Mouse (Mus musculus) erythroblast, embryonic 14.5 days (primary cell): ENCODE results near the gene Ubc. TPM values are rescaled to one million over a fixed set of nuclear protein-coding genes. Genes with fewer than 3 reads are reported as not detected.

ENCODE experiments used
- H3K27me3 ChIP-seq: 2 replicates; pipeline ENCODE4 v1.6.1; 2012; ENCODE audit warnings: inconsistent platforms; ENCODE audit not compliant: control insufficient read depth
- H3K36me3 ChIP-seq: 2 replicates; pipeline ENCODE4 v1.6.1; 2012; ENCODE audit warnings: mild to moderate bottlenecking, inconsistent platforms; ENCODE audit not compliant: control insufficient read depth
- H3K4me1 ChIP-seq: 2 replicates; pipeline ENCODE4 v1.6.1; 2012; ENCODE audit warnings: inconsistent platforms; ENCODE audit not compliant: control insufficient read depth
- H3K4me3 ChIP-seq: replicated peaks from 2 replicates; pipeline ENCODE3; 2012; ENCODE audit warnings: moderate library complexity, mild to moderate bottlenecking, inconsistent platforms
- H3K9me3 ChIP-seq: 2 replicates; pipeline ENCODE4 v1.6.1; 2012; ENCODE audit warnings: low read length, inconsistent platforms, mixed read lengths; ENCODE audit not compliant: control insufficient read depth
- GATA1 ChIP-seq: IDR thresholded peaks from 2 replicates; pipeline ENCODE4 v1.6.1; 2012; ENCODE audit warnings: low read length, inconsistent platforms, mixed read lengths
- TAL1 ChIP-seq: IDR thresholded peaks from 3 replicates; pipeline ENCODE4 v1.6.1; 2012; ENCODE audit warnings: low read length, inconsistent platforms, mixed read lengths
- polyA plus RNA-seq: library from polyadenylated mRNA; stranded (reverse); fragments of >175 nt; gene quantifications from 2 replicates; pipeline ENCODE4 v1.2.3, GENCODE M21; 2012

The Ubc gene
- polyA plus RNA-seq, 1 experiment, result 17.4 TPM

- Histone ChIP-seq H3K9me3 (no peaks in the 10 kb centered on the region; the same call in 1 of the 2 replicates), H3K4me3 (peak overlapping the region; percentile 67), H3K4me1 (peaks cover 72% of the 10 kb centered on the region), H3K27me3 (peaks cover 33% of the 10 kb centered on the region), H3K36me3 (no peaks in the 10 kb centered on the region)
- no peak for TF ChIP-seq TAL1
- TF ChIP-seq GATA1, result no peak
Observed at GRCm38 (mm10) chr5:125405546-125406248, 15.7 kb upstream of the Ubc start.

- no peaks in the 10 kb centered on the region for H3K36me3 ChIP-seq
- peaks cover 65% of the 10 kb centered on the region for H3K4me1 ChIP-seq
- peaks cover 40% of the 10 kb centered on the region for H3K27me3 ChIP-seq
- no peaks in the 10 kb centered on the region; the same call in 1 of the 2 replicates for H3K9me3 ChIP-seq
- TF ChIP-seq TAL1 (no peak), GATA1 (no peak)
- peak overlapping the region; percentile 67 for H3K4me3 ChIP-seq
Observed at GRCm38 (mm10) chr5:125404903-125405545, 15.0 kb upstream of the Ubc start.

GRCm38 (mm10) chr5:125404536-125404902 is 14.5 kb upstream of the Ubc start:
- peaks cover 60% of the 10 kb centered on the region for H3K4me1 ChIP-seq
- TF ChIP-seq GATA1 (no peak), TAL1 (no peak)
- no peaks in the 10 kb centered on the region; the same call in 1 of the 2 replicates for H3K9me3 ChIP-seq
- peaks cover 45% of the 10 kb centered on the region for H3K27me3 ChIP-seq
- H3K4me3 ChIP-seq, result peak overlapping the region; percentile 67
- H3K36me3 ChIP-seq, result no peaks in the 10 kb centered on the region

- no peaks in the 10 kb centered on the region; the same call in 1 of the 2 replicates for H3K9me3 ChIP-seq
- TF ChIP-seq GATA1 (no peak), TAL1 (no peak)
- no peaks in the 10 kb centered on the region for H3K36me3 ChIP-seq
- peak overlapping the region; percentile 67 for H3K4me3 ChIP-seq
- H3K4me1 ChIP-seq, result peaks cover 53% of the 10 kb centered on the region
- H3K27me3 ChIP-seq, result peaks cover 52% of the 10 kb centered on the region
Observed at GRCm38 (mm10) chr5:125403481-125404465, 13.8 kb upstream of the Ubc start.

DNA sequence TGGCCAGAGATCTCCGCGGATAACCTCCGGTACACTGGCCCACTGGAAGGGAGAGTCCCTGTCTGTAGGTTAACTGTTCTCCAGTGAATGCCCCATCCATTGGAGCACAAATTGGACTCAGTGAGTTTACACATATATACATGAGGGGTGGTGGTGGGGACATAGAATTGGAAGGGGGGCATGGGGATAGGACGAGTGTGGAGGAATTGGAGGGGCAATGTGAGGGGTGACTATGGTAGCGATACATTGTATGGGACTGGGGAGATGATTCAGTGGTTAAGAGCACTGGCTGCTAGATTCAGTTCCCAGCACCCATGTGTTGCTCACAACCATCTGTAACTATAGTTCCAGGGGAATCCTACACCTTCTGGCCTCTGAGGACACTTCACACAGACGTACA is 13.0 kb upstream of the Ubc start:
- TF ChIP-seq GATA1, result no peak
- no peak for TF ChIP-seq TAL1
- Histone ChIP-seq H3K9me3 (no peaks in the 10 kb centered on the region; the same call in 1 of the 2 replicates), H3K27me3 (peaks cover 60% of the 10 kb centered on the region), H3K4me1 (peaks cover 45% of the 10 kb centered on the region), H3K36me3 (no peaks in the 10 kb centered on the region), H3K4me3 (no peak overlapping the region)

DNA sequence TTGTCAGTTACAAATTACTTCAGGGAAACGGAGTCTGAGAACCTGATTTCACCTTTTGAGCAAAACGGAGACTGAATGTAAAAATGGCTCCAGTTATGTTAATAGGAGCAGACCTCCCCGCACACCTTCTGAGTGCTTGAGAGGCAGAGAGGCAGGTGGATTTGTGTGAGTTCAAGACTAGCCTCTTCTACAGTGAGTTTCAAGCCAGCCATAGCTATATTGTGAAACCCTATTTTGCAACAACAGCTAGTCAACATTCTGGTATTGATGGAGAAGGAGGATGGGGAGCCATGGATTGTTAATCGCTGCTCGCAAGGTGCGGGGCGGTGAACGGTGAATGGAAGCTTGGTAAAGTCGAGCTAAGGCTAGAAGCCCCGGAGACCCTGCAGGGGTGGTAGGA is 12.5 kb upstream of the Ubc start:
- Histone ChIP-seq H3K9me3 (no peaks in the 10 kb centered on the region; the same call in 1 of the 2 replicates), H3K4me3 (no peak overlapping the region), H3K36me3 (no peaks in the 10 kb centered on the region), H3K4me1 (peaks cover 41% of the 10 kb centered on the region), H3K27me3 (peaks cover 60% of the 10 kb centered on the region)
- TF ChIP-seq GATA1 (no peak), TAL1 (no peak)

GRCm38 (mm10) chr5:125400903-125401302 is 10.9 kb upstream of the Ubc start:
- TF ChIP-seq TAL1 (no peak), GATA1 (no peak)
- H3K27me3 ChIP-seq, result peaks cover 73% of the 10 kb centered on the region
- H3K4me3 ChIP-seq, result no peak overlapping the region
- peaks cover 26% of the 10 kb centered on the region for H3K4me1 ChIP-seq
- H3K9me3 ChIP-seq, result no peaks in the 10 kb centered on the region; the same call in 1 of the 2 replicates
- no peaks in the 10 kb centered on the region for H3K36me3 ChIP-seq

DNA sequence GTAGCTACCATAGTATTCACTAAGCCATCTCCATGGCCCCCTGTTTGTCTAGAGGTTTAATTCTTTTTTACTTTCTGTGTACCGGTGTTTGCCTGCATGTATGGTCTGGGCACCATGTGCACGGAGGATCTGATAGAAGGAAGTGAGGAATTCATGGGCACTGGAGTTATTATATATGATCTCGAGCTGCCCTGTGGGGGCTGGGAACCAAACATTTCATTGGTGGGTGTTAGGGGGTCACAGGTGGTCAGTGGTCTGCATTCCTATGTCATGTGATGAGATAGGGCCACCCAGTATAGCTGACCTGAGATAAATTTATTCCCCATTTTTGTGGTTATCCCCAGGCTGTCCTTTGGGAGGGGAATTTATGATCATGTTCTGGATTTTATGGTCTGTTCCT is 5.0 kb upstream of the Ubc start:
- Histone ChIP-seq H3K4me3 (no peak overlapping the region), H3K9me3 (no peaks in the 10 kb centered on the region), H3K27me3 (peaks cover 33% of the 10 kb centered on the region), H3K4me1 (peaks cover 43% of the 10 kb centered on the region), H3K36me3 (no peaks in the 10 kb centered on the region)
- TF ChIP-seq GATA1 (no peak), TAL1 (no peak)
